Mouse (Mus musculus) brain, embryonic 14.5 days (tissue): ENCODE data around the gene Kcnrg.

Source experiments
- CTCF ChIP-seq: fragments of 200-500 bp; IDR thresholded peaks from 2 replicates; pipeline ENCODE4 v1.5.1; 2012; ENCODE audit warnings: inconsistent platforms, mild to moderate bottlenecking, moderate library complexity, borderline replicate concordance; ENCODE audit not compliant: insufficient read depth, insufficient read length; ENCODE audit errors: extremely low read depth
- POLR2A ChIP-seq: fragments of 200-500 bp; IDR thresholded peaks from 2 replicates; pipeline ENCODE4 v1.6.1; 2012; ENCODE audit warnings: mild to moderate bottlenecking, inconsistent platforms, borderline replicate concordance; ENCODE audit not compliant: poor library complexity, insufficient read depth, insufficient read length, severe bottlenecking; ENCODE audit errors: extremely low read depth

- TF ChIP-seq CTCF (no peak), POLR2A (peak; percentile 88)
Measured at GRCm38 (mm10) chr14:61599057-61599806, 8.0 kb upstream of the Kcnrg start.
